Mouse (Mus musculus): Measurements from ENCODE around the gene Ythdf2.
"Not testable (repeated sequence)": the region's sequence is repeated elsewhere in the genome, so short reads cannot be mapped to it uniquely, and the experiment has no call there.

Ythdf2 gene

DNA sequence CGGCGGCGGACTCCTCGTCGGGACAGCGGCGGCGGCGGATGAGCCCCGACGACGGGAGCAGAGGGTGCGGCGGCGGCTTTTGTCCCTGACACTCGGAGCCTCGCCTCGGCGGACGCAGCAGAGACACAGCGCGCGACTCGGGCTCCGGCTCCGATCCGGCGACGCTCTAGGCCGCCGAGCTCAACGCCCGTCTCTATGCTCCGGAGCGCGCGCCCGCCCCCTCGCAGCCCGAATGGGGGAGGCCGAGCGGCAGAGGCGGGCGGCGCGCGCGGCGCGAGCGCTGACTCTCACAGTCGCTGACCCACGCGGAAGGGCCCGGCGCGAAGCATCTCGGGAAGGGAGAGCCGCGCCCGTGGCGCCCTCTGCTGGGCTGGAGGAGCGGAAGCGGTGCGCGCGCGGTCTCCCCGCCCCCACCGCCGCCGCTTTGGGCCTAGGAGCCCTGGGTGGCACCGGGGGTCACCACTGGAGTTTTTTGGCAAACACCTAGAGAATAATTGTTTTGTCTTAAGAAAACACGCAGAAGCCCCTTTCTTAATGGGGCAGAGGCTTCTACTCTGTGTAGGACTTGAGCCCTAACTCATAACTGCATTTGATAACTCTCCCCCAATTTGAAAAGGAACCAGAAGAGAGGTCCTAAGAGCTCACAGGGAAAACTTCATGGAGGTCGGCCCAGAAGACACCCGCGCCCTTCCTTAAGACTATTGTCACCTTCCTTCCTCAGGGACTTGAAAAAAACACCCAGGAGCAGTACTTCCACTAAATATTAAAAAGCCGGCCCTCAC lies at the start of gene Ythdf2:
Gene Ythdf2 (minus strand): TSS at position 351 of the 782 bp plus-strand sequence.
- peak; percentile 95 for DNase-seq (ENCODE audit: low spot score)

- peak; percentile 29 for DNase-seq (ENCODE audit: low spot score)
Observed at GRCm38 (mm10) chr4:132260404-132261379, 48.6 kb upstream of the Ythdf2 start.

GRCm38 (mm10) chr4:132259248-132259647 lies 47.1 kb upstream of the Ythdf2 start:
- no peak for DNase-seq (ENCODE audit: low spot score)

GRCm38 (mm10) chr4:132256384-132256783 lies 44.3 kb upstream of the Ythdf2 start:
- no peak for DNase-seq (ENCODE audit: low spot score)

DNA sequence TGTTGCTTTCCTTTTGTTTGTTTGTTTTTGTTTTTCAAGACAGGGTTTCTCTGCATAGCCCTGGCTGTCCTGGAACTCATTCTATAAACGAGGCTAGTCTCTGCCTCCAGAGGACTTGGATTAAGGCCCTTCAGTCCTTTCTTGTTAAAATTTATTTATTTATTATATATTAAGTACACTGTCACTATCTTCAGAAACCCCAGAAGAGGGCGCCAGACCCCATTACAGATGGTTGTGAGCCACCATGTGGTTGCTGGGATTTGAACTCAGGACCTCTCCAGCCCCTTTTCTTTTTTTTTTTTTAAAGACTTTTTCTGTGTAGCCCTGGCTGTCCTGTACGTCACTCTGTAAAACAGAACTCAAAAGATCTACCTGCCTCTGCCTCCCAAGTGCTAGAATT lies 42.9 kb upstream of the Ythdf2 start:
- DNase-seq (ENCODE audit: low spot score), result no peak

DNA sequence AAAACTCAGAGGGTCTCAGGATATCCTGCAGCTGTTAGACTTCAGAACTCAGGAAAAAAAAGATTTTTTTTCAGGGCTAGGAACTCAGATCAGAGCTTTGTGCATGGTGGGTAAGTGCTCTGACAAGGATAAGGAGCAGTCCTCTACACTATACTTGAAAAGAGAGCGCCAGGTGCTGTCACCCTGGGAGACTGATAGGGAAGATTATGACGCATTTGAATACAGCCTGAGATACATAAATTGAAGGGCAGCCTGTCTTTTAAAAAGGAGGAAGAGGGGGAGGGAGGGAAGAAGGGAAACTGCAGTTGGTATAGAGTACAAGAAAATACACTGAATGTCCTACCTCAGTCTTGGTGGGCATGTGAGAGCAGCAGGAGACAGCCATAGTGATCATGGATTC lies 41.5 kb upstream of the Ythdf2 start:
- no peak for DNase-seq (ENCODE audit: low spot score)

GRCm38 (mm10) chr4:132253128-132253527 lies 41.0 kb upstream of the Ythdf2 start:
- DNase-seq (ENCODE audit: low spot score), result no peak

DNA sequence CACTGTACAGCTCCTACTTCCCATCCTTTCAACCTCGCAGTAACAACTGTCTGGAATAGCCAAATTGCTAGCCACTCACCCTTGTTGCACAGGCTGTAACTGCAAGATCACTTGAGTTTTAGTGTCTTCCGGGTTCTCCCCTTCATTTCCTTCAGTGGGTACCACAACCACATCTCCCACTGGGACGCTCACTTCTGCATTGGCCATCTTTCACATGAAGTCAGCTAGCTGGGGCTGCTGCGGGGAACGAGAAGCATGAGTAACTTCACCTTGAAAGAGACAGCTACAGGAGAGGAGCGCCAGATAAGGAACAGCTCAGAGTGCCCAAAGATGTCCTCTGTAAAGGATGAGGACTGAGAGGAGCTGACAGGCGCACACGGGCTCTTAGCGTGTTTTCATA lies 39.5 kb upstream of the Ythdf2 start:
- no peak for DNase-seq (ENCODE audit: low spot score)

GRCm38 (mm10) chr4:132247451-132247997 lies 35.4 kb upstream of the Ythdf2 start:
- no peak for DNase-seq (ENCODE audit: low spot score)

DNA sequence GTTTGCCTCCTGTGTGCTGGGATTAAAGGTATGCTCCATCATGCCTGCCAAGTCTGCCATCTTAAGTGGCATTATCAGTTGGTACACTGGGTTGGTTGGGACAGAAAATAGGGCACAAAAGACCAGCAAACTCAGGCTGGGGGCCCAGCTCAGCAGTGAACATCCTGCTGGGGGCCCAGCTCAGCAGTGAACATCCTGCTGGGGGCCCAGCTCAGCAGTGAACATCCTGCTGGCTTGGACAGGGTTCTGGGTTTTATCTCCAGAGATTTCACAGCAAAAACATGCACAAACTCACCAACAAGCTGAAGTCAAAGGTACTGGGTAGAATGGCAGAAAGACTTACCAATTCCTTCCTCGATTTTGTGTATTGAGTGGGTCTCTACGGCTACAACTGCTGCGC lies 33.5 kb upstream of the Ythdf2 start:
- no peak for DNase-seq (ENCODE audit: low spot score)

DNA sequence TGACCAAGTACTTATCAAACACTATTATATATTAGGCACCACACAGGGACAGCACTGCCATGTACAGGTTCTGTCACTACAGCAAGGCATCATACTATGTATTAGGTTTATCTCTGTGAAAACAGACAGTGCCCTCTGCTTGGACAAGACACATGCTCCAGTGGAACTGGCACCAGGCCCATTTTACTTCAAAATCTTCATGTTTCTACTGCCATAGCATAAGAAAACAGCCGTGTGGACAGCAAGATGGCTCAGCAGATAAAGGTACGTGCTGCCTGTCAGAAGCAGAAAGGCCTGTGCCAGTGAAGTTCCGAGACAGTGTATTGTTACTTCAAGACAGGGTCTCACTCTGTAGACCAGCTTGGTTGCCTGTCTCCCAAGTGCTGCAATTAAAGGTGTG lies 29.1 kb upstream of the Ythdf2 start:
- DNase-seq (ENCODE audit: low spot score), result no peak

DNA sequence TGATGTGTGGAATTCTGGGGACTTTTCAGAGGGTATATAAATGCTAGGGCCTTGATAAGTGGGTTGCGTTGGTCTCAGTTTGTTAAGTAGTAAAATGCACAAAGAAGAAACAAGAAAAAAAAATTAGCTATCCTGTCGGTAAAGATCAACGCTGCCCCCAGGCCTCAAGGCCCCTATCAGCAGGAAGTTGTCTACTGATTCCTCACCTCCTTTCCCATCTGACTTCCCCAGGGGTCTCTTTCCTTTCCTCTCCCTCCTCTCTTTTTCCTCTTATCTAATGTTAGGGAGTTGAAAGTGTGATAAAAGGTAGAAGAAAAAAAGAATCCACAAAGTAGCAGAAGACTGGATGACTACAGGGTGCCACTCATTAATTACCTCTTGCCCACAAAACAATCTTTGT lies 28.3 kb upstream of the Ythdf2 start:
- no peak for DNase-seq (ENCODE audit: low spot score)

DNA sequence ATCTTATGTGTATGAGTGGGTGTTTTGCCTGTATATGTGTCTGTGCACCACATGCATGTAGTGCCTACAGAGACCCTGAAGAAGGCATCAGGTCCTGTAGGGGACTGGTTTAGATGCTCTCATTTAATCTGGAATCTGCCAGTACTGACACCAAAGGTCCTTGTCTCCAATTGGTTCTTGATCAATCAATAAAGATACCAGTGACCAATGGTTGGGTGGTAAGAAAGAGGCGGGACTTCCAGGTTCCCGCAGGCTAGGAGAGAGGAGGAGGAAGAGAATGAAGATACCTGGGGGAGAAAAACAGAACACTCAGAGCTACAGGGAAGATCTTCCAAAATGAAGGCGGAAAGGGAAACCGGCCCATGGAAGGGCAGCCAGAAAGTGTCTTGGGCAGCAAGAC lies 26.3 kb upstream of the Ythdf2 start:
- DNase-seq (ENCODE audit: low spot score), result no peak

- DNase-seq (ENCODE audit: low spot score), result no peak
Observed at GRCm38 (mm10) chr4:132234710-132235109, 22.6 kb upstream of the Ythdf2 start.

DNA sequence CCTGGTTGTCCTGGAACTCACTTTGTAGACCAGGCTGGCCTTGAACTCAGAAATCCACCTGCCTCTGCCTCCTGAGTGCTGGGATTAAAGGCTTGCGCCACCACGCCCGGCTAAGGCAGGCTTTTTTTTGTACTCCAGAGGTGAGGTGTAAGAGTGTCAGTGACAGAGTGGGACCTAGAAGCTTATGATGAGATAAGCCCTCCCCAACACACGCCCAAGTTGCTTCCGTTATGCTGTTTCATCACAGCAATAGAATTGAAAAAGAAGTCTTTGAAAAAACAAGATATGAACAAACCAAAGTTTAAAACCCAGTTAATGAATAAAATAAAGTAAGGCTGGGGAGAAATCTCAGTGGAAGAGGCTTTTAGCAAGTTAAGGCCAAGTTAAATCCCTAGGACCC lies 18.3 kb upstream of the Ythdf2 start:
- no peak for DNase-seq (ENCODE audit: low spot score)

DNA sequence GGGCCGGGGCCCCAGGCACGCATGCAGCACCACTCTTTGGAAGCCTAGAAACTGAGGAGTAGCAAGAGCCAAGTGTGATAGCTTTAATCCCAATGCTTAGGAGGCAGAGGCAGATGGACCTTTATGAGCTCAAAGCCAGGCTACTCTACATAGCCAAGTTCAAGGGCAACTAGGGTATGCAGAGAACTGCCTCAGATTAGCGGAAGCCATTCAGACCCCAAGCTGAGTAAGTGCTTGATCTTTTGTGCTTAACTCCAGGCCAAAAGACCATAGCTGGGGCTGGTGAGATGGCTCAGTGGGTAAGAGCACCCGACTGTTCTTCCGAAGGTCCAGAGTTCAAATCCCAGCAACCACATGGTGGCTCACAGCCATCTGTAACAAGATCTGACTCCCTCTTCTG lies 9.9 kb upstream of the Ythdf2 start:
- not testable (repeated sequence) for DNase-seq (ENCODE audit: low spot score)

GRCm38 (mm10) chr4:132218439-132218838 lies 6.3 kb upstream of the Ythdf2 start:
- DNase-seq (ENCODE audit: low spot score), result not testable (repeated sequence)

DNA sequence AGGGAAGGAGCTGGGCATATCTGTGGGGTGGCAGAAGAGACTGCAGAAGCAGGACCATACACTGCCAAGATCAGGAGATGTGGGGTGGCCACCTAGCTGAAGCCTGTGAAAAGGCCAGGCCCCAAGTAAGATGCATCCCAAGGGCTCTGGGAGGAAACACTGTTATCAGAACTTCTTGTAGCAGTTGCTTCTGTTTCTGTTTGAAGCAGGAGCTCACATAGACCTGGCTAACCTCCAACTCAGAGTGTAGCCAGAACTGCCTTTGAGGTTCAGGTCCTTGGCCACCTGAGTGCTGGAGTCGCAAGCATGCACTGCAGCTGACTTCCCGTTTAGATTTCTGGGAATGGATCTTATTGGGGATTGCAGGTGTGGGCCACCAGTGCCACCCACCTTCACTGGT lies 5.7 kb upstream of the Ythdf2 start:
- no peak for DNase-seq (ENCODE audit: low spot score)

- DNase-seq (ENCODE audit: low spot score), result no peak
Observed at GRCm38 (mm10) chr4:132216602-132217001, 4.5 kb upstream of the Ythdf2 start.

- DNase-seq (ENCODE audit: low spot score), result no peak
Observed at GRCm38 (mm10) chr4:132214847-132215246, 2.7 kb upstream of the Ythdf2 start.

- peak; percentile 4 for DNase-seq (ENCODE audit: low spot score)
Observed at GRCm38 (mm10) chr4:132211091-132211942, 786 bp downstream of the Ythdf2 start.

DNA sequence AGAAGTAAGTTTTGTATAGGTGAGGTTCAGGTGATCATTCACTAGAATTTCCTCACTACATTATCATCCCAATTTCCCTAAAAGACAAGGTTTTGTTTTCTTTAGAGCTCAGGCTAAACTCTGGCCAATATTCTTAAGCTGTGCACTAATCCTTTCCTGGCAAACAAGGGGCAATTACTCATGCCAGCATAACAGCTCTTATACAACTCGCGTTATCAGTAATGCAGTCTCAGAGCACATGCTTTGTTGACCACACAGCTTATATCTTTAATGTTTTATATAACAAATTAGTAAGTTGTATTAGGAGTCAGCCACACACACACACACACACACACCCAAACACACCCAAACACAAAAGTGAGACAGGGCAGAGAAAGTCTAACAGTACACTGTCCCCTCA lies 1.8 kb downstream of the Ythdf2 start:
- no peak for DNase-seq (ENCODE audit: low spot score)

All from ovary, postnatal 10 days (tissue).